8 mouse cellular contexts compared by ENCODE assay signal in genomic region chr3:94582456-94582891, GRCm38 (mm10). TPM values are rescaled to one million over a fixed set of nuclear protein-coding genes. Genes with fewer than 3 reads are reported as not detected.
DNase-seq lines count a peak whose midpoint lies in the region; ATAC-seq and TF ChIP-seq lines count a peak whose summit lies in the region.

Gene Snx27, minus strand, starts transcription at chr3:94582716.

- intact Hi-C loops in heart, postnatal 25 days (cut with DNase I): loop anchor here (5.0 kb wide), 1 partner anchor 255 kb away; the partner anchor contains the start of gene Pogz

- TF ChIP-seq POLR2A in ES-Bruce4 (IDR thresholded peaks at IDR 0.05; ENCODE audit: insufficient read depth, low read length): no peak
- TF ChIP-seq POLR2A in lung, adult 2 months (IDR thresholded peaks at IDR 0.05; ENCODE audit: borderline replicate concordance, extremely low read depth, low read depth, low read length): peak; percentile 33; the same call in 1 of the 2 replicates

- no peak for TF ChIP-seq CTCF in ES-Bruce4 (IDR thresholded peaks at IDR 0.05; ENCODE audit: low read depth, low read length)
- TF ChIP-seq CTCF in lung, adult 2 months (IDR thresholded peaks at IDR 0.05; ENCODE audit: insufficient read depth, low read length): no peak

- no peaks in the 10 kb centered on the region for H3K4me1 ChIP-seq in ES-Bruce4 (ENCODE audit: control insufficient read depth, insufficient read depth, low read length)
- peaks cover 4% of the 10 kb centered on the region; the same call in 1 of the 2 replicates for H3K4me1 ChIP-seq in forebrain, embryonic 14.5 days (ENCODE audit: control insufficient read depth, insufficient read depth, low read length)
- H3K4me1 ChIP-seq in lung, adult 2 months (ENCODE audit: control insufficient read depth, insufficient read depth, low read length): peaks cover 12% of the 10 kb centered on the region

- no peak for TF ChIP-seq EP300 in ES-Bruce4 (IDR thresholded peaks at IDR 0.05; ENCODE audit: insufficient read depth, low read depth, low read length)

- H3K4me2 ChIP-seq in forebrain, embryonic 14.5 days (ENCODE audit: low read length): peak within 1 kb of the TSS; percentile 90

- ATAC-seq in cerebellum, adult (ENCODE audit: insufficient number of reproducible peaks, low FRiP score, low TSS enrichment): peak; percentile 97
- ATAC-seq in forebrain, embryonic 14.5 days: peak; percentile 99
- peak; percentile 90 for ATAC-seq in neutrophil, adult 5-6 weeks (ENCODE audit: extremely low read depth, insufficient number of reproducible peaks, low FRiP score, poor library complexity, severe bottlenecking)

- under 1% methylated on average over 42 of the region's 42 CpGs for WGBS in forebrain, embryonic 14.5 days
- WGBS in lung, adult 2 months: under 1% methylated on average over 42 of the region's 42 CpGs

- peak within 1 kb of the TSS; percentile 92 for H3K4me3 ChIP-seq in ES-Bruce4 (ENCODE audit: low read depth, low read length)
- H3K4me3 ChIP-seq in forebrain, embryonic 14.5 days (ENCODE audit: low read depth, low read length): peak within 1 kb of the TSS; percentile 85
- H3K4me3 ChIP-seq in lung, adult 2 months (replicated peaks; ENCODE audit: extremely low read depth, low read depth, low read length): peak within 1 kb of the TSS; percentile 78

- no peaks in the 10 kb centered on the region for H3K27me3 ChIP-seq in ES-Bruce4 (ENCODE audit: control insufficient read depth, insufficient read depth, low read length, poor library complexity, severe bottlenecking)
- no peaks in the 10 kb centered on the region for H3K27me3 ChIP-seq in forebrain, embryonic 14.5 days (replicated peaks; ENCODE audit: control insufficient read depth, insufficient read depth, low read length)

- peak; percentile 98 for DNase-seq in forebrain, embryonic 14.5 days (ENCODE audit: low spot score)
- DNase-seq in heart, postnatal 25 days (ENCODE audit: low spot score): peak; percentile 85
- DNase-seq in layer of hippocampus, adult 18-20 months (ENCODE audit: low spot score in 2 of 2): peak; percentile 91 to 95
- DNase-seq in lung, adult 2 months: peak; percentile 87
- peak; percentile 92 to 93 for DNase-seq in thymus, adult 18-20 months

- H3K36me3 ChIP-seq in ES-Bruce4 (ENCODE audit: control insufficient read depth, insufficient read depth, low read length, poor library complexity, severe bottlenecking): peaks cover 4% of the 10 kb centered on the region; the same call in 1 of the 2 replicates
- H3K36me3 ChIP-seq in forebrain, embryonic 14.5 days (ENCODE audit: control insufficient read depth, insufficient read depth, low read length): no peaks in the 10 kb centered on the region

- no peaks in the 10 kb centered on the region for H3K9me3 ChIP-seq in ES-Bruce4 (replicated peaks; ENCODE audit: control insufficient read depth, insufficient read depth, low read length, poor library complexity, severe bottlenecking)
- no peaks in the 10 kb centered on the region for H3K9me3 ChIP-seq in forebrain, embryonic 14.5 days (replicated peaks; ENCODE audit: control insufficient read depth, low read length)

- H3K9ac ChIP-seq in ES-Bruce4 (ENCODE audit: low read depth, poor library complexity, severe bottlenecking): peak within 1 kb of the TSS; percentile 90
- H3K9ac ChIP-seq in forebrain, embryonic 14.5 days (ENCODE audit: low read length): peak within 1 kb of the TSS; percentile 88

- H3K27ac ChIP-seq in ES-Bruce4 (ENCODE audit: insufficient read depth, low read length): no peak within 1 kb of the TSS
- peak within 1 kb of the TSS; percentile 87 for H3K27ac ChIP-seq in forebrain, embryonic 14.5 days (ENCODE audit: low read depth, low read length)

RNA-seq across cellular contexts. Expression of gene Snx27, which starts in this region (rescaled TPM):
- 53.1 and 60.2 TPM in 2 replicates for polyA plus RNA-seq in ES-Bruce4 (2011; ENCODE audit: insufficient read depth, insufficient read length, low read depth, missing spikeins)
- polyA plus RNA-seq in forebrain, embryonic 14.5 days (2014; fragmentation: Nextera tagmentation; extraction: Ambion mirVana): 42.8 and 45.3 TPM in 2 replicates
- 10 to 100 TPM; 26.9 to 28.0 TPM for total RNA-seq in heart, postnatal 25 days (2021)
- 100 to 1,000 TPM; 112 to 115 TPM for total RNA-seq in layer of hippocampus, adult 18-20 months (2021)
- polyA plus RNA-seq in lung, adult 2 months (2012; rRNA removed): 7.8 and 10.8 TPM in 2 replicates
- 41.3 and 47.1 TPM in 2 replicates for total RNA-seq in neutrophil, adult 5-6 weeks (2017)
